Mouse (Mus musculus): ENCODE measurements around the gene Dnah2.

DNA sequence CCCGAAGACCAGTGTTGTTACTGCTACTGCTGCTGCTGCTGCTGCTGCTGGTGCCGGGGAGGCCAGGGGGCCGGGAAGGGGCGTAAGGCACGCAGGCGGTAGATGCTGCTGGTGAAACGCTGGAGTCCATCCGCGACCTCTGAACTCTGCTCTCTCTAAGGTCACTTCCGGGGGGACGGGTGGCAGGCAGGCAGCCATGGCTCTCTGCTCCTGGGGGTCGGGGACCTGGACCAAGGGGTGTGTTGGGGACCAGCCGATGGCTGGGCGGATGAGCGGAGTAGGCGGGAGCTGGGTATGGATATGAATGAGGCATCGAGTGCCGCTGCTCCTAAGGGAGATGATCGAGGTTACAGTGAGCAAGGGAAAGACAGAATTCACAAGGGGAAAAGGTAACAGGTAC is 142.6 kb downstream of the Dnah2 start:
- no peak for TF ChIP-seq ZC3H11A (IDR thresholded peaks at IDR 0.05; ENCODE audit: borderline replicate concordance, low read depth, low read length)
- TF ChIP-seq HCFC1 (IDR thresholded peaks at IDR 0.05; ENCODE audit: borderline replicate concordance, insufficient read depth, low read length) = no peak
- no peak for TF ChIP-seq CHD2 (IDR thresholded peaks at IDR 0.05; ENCODE audit: low read depth, low read length)
- no peak for TF ChIP-seq ZNF384 (IDR thresholded peaks at IDR 0.05; ENCODE audit: low read depth, low read length)
